Mouse (Mus musculus) embryonic facial prominence, embryonic 12.5 days (tissue): ENCODE data around the gene St6gal1. TPM values are rescaled to one million over a fixed set of nuclear protein-coding genes. Genes with fewer than 3 reads are reported as not detected.

Experiments
- ATAC-seq: fragments of 200-750 bp; cut with Nextera tagmentation; 2 replicates; pipeline ENCODE4 v1.8.0; 2017; ENCODE audit not compliant: insufficient number of reproducible peaks, insufficient read depth, low FRiP score, low TSS enrichment
- H3K27ac ChIP-seq: fragments of 300-500 bp; sonication (generic); 2 replicates; pipeline ENCODE4 v1.5.1; 2016; ENCODE audit warnings: mild to moderate bottlenecking
- H3K27me3 ChIP-seq: fragments of 300-500 bp; sonication (generic); 2 replicates; pipeline ENCODE4 v1.6.1; 2016; ENCODE audit warnings: mild to moderate bottlenecking, moderate library complexity
- H3K36me3 ChIP-seq: fragments of 300-500 bp; sonication (generic); 2 replicates; pipeline ENCODE4 v1.6.1; 2016; ENCODE audit warnings: mild to moderate bottlenecking
- H3K4me1 ChIP-seq: fragments of 300-500 bp; sonication (generic); 2 replicates; pipeline ENCODE4 v1.6.1; 2016
- H3K4me2 ChIP-seq: fragments of 300-500 bp; sonication (generic); replicated peaks from 2 replicates; pipeline ENCODE4 v1.6.1; 2016; ENCODE audit warnings: mild to moderate bottlenecking, moderate library complexity
- H3K4me3 ChIP-seq: fragments of 300-500 bp; sonication (generic); 2 replicates; pipeline ENCODE4 v1.5.1; 2016; ENCODE audit warnings: mild to moderate bottlenecking
- H3K9ac ChIP-seq: fragments of 300-500 bp; sonication (generic); 2 replicates; pipeline ENCODE4 v1.6.1; 2016; ENCODE audit warnings: mild to moderate bottlenecking, moderate library complexity
- H3K9me3 ChIP-seq: fragments of 300-500 bp; sonication (generic); 2 replicates; pipeline ENCODE4 v1.6.1; 2016; ENCODE audit warnings: mild to moderate bottlenecking, moderate library complexity
- WGBS: fragments of 180-500 bp; shearing (Covaris S2); methylation state at CpG from one replicate; pipeline ENCODE4 v1.1.7; 2016; 5-methylcytosine and 5-hydroxymethylcytosine counted together
- polyA plus RNA-seq: library from polyadenylated mRNA; unstranded; fragments of >200 nt; fragmentation: Nextera tagmentation; extraction: Ambion mirVana; gene quantifications from 2 replicates; pipeline ENCODE4 v1.2.1, GENCODE M21; 2016

St6gal1 gene
- polyA plus RNA-seq, 1 experiment from 2014 or later, result 31.7 TPM

DNA sequence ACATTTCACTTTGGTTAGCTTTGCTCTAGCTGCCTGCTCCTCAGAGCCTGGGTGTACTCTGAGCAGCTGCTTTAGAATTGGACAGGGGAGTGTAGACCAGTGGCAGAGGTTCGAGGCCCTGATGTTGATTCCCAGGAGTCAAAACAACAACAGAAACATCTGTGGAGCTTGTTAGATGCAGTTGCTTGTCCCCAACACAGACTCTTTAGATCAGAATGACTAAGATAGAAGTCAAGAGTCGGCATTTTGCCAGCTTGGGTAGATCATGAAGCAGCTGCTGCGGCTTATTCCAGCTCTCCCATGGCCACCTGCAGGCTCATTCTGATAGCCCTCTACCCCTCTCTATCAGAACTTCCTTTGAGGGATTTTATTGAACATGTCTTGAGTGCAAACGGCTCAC, 84.5 kb downstream of the St6gal1 start:
- ATAC-seq, result no peak

GRCm38 (mm10) chr16:23312604-23313003, 88.1 kb downstream of the St6gal1 start:
- 0 out of 2 replicates have a peak, but pooled peaks cover 7% of the 10 kb centered on the region for H3K4me1 ChIP-seq
- 88% methylated on average over 9 of the region's 9 CpGs for WGBS
- no peak for ATAC-seq
- no peak overlapping the region for H3K4me2 ChIP-seq
- H3K27ac ChIP-seq, result no peak overlapping the region
- H3K9me3 ChIP-seq, result no peaks in the 10 kb centered on the region
- H3K36me3 ChIP-seq, result peaks cover 2% of the 10 kb centered on the region; the same call in 1 of the 2 replicates
- H3K27me3 ChIP-seq, result no peaks in the 10 kb centered on the region
- no peak overlapping the region for H3K9ac ChIP-seq
- no peak overlapping the region for H3K4me3 ChIP-seq

More for the DNA sequence above, 84.5 kb downstream of the St6gal1 start:
- WGBS, result 80% methylated on average over 4 of the region's 4 CpGs
- no peak overlapping the region for H3K4me3 ChIP-seq
- H3K27ac ChIP-seq, result no peak overlapping the region
- H3K4me2 ChIP-seq, result no peak overlapping the region
- H3K4me1 ChIP-seq, result no peaks in the 10 kb centered on the region
- H3K9ac ChIP-seq, result no peak overlapping the region
- H3K27me3 ChIP-seq, result no peaks in the 10 kb centered on the region
- H3K36me3 ChIP-seq, result peaks cover 6% of the 10 kb centered on the region; the same call in 1 of the 2 replicates
- H3K9me3 ChIP-seq, result no peaks in the 10 kb centered on the region

DNA sequence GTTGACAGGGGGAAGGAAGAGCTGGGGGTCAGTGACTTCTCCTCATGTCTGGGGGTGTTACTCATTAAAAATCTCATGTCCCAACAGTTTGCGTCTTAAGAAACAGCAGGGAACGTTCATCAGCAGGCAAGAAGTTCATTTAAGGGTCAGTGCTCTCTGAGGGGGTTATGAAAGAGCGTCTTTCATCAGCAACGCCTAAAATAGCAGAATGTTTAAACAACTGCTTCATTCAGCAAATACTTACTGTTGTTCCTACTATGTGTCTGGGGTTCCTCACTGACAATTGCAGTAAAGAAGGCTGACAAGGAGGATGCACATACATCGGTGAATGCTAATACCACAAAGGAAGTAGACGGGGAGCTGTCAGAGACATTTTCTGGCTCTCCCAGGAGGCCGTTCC, 90.2 kb downstream of the St6gal1 start:
- H3K4me3 ChIP-seq, result no peak overlapping the region
- H3K4me2 ChIP-seq, result no peak overlapping the region
- H3K27ac ChIP-seq, result no peak overlapping the region
- H3K27me3 ChIP-seq, result no peaks in the 10 kb centered on the region
- H3K36me3 ChIP-seq, result peaks cover 3% of the 10 kb centered on the region; the same call in 1 of the 2 replicates
- H3K4me1 ChIP-seq, result 0 out of 2 replicates have a peak, but pooled peaks cover 7% of the 10 kb centered on the region
- no peak overlapping the region for H3K9ac ChIP-seq
- no peak for ATAC-seq
- 17% methylated on average over 7 of the region's 7 CpGs for WGBS
- H3K9me3 ChIP-seq, result no peaks in the 10 kb centered on the region

DNA sequence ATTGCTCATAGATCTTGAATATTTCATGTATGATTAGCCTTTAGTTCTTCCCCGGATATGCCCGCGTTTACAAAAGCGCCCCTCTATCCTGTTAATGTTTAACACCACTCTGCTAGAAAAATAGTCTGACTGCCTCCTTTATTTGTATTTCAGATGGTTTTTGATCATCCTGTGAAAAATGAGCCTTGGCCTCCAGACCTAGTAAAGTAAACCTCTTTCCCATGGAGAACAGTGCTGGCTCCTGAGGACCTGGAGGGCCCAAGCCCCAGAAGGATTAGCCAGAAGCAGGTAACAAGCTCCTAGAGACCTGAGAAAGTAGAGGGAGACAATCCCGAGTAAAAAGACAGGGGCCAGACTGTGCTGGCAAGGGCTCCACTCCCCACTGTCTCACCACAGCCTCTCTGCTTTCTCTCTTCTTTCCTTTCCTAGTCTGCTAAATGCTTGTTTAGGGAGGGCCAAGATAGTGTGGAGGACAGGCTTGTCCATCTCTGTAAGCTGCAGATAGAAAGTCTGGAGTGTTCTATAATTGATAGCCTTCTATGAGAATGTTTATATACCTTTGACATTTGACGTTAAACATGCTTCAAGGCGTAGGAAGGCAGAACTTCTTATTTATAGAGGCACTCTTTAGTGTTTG, 93.0 kb downstream of the St6gal1 start:
- Histone ChIP-seq H3K9ac (no peak overlapping the region), H3K36me3 (peaks cover 17% of the 10 kb centered on the region), H3K4me2 (no peak overlapping the region), H3K4me3 (no peak overlapping the region), H3K27ac (peak overlapping the region; percentile 41; the same call in 1 of the 2 replicates), H3K4me1 (0 out of 2 replicates have a peak, but pooled peaks cover 7% of the 10 kb centered on the region), H3K9me3 (no peaks in the 10 kb centered on the region), H3K27me3 (no peaks in the 10 kb centered on the region)
- no peak for ATAC-seq
- WGBS, result 65% methylated on average over 7 of the region's 7 CpGs

DNA sequence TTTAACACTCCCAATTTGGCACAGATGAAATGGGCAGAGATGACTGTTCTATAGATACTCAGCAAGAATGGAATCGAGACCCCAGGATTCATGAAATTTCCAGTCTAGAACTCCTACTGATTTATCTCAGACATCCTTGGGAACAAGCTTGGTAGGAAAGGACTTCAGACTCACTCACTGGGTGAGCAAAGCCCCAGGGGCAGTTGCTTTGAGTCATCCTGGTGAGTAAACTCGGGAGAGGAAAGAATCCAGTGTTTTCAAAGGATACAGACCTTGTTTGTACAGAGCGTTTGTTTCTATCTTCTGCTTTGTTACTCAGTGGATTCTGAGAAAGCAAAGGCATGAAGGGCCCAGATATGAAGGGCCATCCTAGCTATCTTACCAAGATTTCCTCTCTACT, 95.5 kb downstream of the St6gal1 start:
- no peak overlapping the region for H3K4me2 ChIP-seq
- no peak overlapping the region for H3K9ac ChIP-seq
- no peaks in the 10 kb centered on the region for H3K9me3 ChIP-seq
- no peak overlapping the region for H3K27ac ChIP-seq
- H3K4me1 ChIP-seq, result peaks cover 4% of the 10 kb centered on the region; the same call in 1 of the 2 replicates
- no peak for ATAC-seq
- no peaks in the 10 kb centered on the region for H3K27me3 ChIP-seq
- H3K36me3 ChIP-seq, result peaks cover 17% of the 10 kb centered on the region
- H3K4me3 ChIP-seq, result no peak overlapping the region
- 82% methylated on average over 3 of the region's 3 CpGs for WGBS

DNA sequence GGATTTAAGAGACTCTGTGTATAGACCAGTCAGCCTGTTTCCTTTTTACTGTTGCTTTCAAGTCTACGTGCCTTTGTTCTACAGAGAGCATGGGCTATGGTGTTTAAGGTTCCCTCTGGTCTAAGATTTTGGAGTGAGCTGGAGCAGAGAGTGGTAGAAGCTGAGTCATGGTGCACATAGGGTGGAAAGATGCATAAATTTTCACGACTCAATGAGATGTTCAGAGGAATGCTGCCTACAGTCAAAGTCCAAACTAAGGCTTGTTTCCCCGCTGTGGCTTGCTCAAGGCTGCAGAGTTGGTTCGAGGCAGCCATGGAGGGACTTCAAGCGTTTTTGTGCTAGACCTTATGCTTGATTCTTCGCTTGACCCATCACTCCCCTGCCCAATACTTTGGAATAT, 96.0 kb downstream of the St6gal1 start:
- no peaks in the 10 kb centered on the region for H3K9me3 ChIP-seq
- H3K4me3 ChIP-seq, result no peak overlapping the region
- H3K27ac ChIP-seq, result no peak overlapping the region
- 90% methylated on average over 6 of the region's 6 CpGs for WGBS
- H3K36me3 ChIP-seq, result peaks cover 17% of the 10 kb centered on the region
- peaks cover 9% of the 10 kb centered on the region; the same call in 1 of the 2 replicates for H3K4me1 ChIP-seq
- no peak for ATAC-seq
- no peak overlapping the region for H3K9ac ChIP-seq
- H3K4me2 ChIP-seq, result no peak overlapping the region
- H3K27me3 ChIP-seq, result no peaks in the 10 kb centered on the region

GRCm38 (mm10) chr16:23322453-23322852, 97.9 kb downstream of the St6gal1 start:
- Histone ChIP-seq H3K9me3 (no peaks in the 10 kb centered on the region), H3K4me3 (no peak overlapping the region), H3K4me2 (no peak overlapping the region), H3K27me3 (no peaks in the 10 kb centered on the region), H3K36me3 (peaks cover 19% of the 10 kb centered on the region), H3K27ac (no peak overlapping the region), H3K4me1 (peaks cover 9% of the 10 kb centered on the region; the same call in 1 of the 2 replicates), H3K9ac (no peak overlapping the region)
- no peak for ATAC-seq

- no peak overlapping the region for H3K4me2 ChIP-seq
- H3K4me1 ChIP-seq, result peaks cover 9% of the 10 kb centered on the region; the same call in 1 of the 2 replicates
- peaks cover 31% of the 10 kb centered on the region for H3K36me3 ChIP-seq
- no peak for ATAC-seq
- 35% methylated on average over 3 of the region's 3 CpGs for WGBS
- H3K27me3 ChIP-seq, result no peaks in the 10 kb centered on the region
- no peaks in the 10 kb centered on the region for H3K9me3 ChIP-seq
- H3K9ac ChIP-seq, result no peak overlapping the region
- no peak overlapping the region for H3K27ac ChIP-seq
- H3K4me3 ChIP-seq, result no peak overlapping the region
Observed at GRCm38 (mm10) chr16:23323915-23324314, 99.4 kb downstream of the St6gal1 start.

- H3K36me3 ChIP-seq, result peaks cover 41% of the 10 kb centered on the region
- H3K9me3 ChIP-seq, result no peaks in the 10 kb centered on the region
- no peak overlapping the region for H3K4me3 ChIP-seq
- 0 out of 2 replicates have a peak, but pooled peaks have one; percentile 47 for ATAC-seq
- H3K27me3 ChIP-seq, result no peaks in the 10 kb centered on the region
- WGBS, result 70% methylated on average over 6 of the region's 6 CpGs
- no peak overlapping the region for H3K4me2 ChIP-seq
- peaks cover 9% of the 10 kb centered on the region; the same call in 1 of the 2 replicates for H3K4me1 ChIP-seq
- no peak overlapping the region for H3K9ac ChIP-seq
- H3K27ac ChIP-seq, result no peak overlapping the region
Observed at GRCm38 (mm10) chr16:23324867-23325650, 100.5 kb downstream of the St6gal1 start.

GRCm38 (mm10) chr16:23326664-23327063, 102.1 kb downstream of the St6gal1 start:
- peaks cover 31% of the 10 kb centered on the region for H3K36me3 ChIP-seq
- no peak overlapping the region for H3K4me3 ChIP-seq
- no peak for ATAC-seq
- no peak overlapping the region for H3K27ac ChIP-seq
- no peaks in the 10 kb centered on the region for H3K9me3 ChIP-seq
- WGBS, result 87% methylated on average over 6 of the region's 6 CpGs
- peaks cover 9% of the 10 kb centered on the region; the same call in 1 of the 2 replicates for H3K4me1 ChIP-seq
- no peaks in the 10 kb centered on the region for H3K27me3 ChIP-seq
- no peak overlapping the region for H3K9ac ChIP-seq
- no peak overlapping the region for H3K4me2 ChIP-seq

- H3K9ac ChIP-seq, result no peak overlapping the region
- peaks cover 34% of the 10 kb centered on the region for H3K36me3 ChIP-seq
- no peaks in the 10 kb centered on the region for H3K9me3 ChIP-seq
- no peak overlapping the region for H3K4me3 ChIP-seq
- no peak for ATAC-seq
- peaks cover 9% of the 10 kb centered on the region; the same call in 1 of the 2 replicates for H3K4me1 ChIP-seq
- no peak overlapping the region for H3K27ac ChIP-seq
- H3K27me3 ChIP-seq, result no peaks in the 10 kb centered on the region
- H3K4me2 ChIP-seq, result no peak overlapping the region
- 91% methylated on average over 7 of the region's 7 CpGs for WGBS
Observed at GRCm38 (mm10) chr16:23327266-23327665, 102.7 kb downstream of the St6gal1 start.

- peaks cover 36% of the 10 kb centered on the region for H3K36me3 ChIP-seq
- ATAC-seq, result no peak
- H3K27me3 ChIP-seq, result no peaks in the 10 kb centered on the region
Observed at GRCm38 (mm10) chr16:23328201-23328600, 103.7 kb downstream of the St6gal1 start.

More at GRCm38 (mm10) chr16:23328201-23328600, 103.7 kb downstream of the St6gal1 start:
- no peak overlapping the region for H3K27ac ChIP-seq
- no peaks in the 10 kb centered on the region for H3K9me3 ChIP-seq
- peaks cover 9% of the 10 kb centered on the region; the same call in 1 of the 2 replicates for H3K4me1 ChIP-seq
- H3K4me2 ChIP-seq, result no peak overlapping the region
- no peak overlapping the region for H3K4me3 ChIP-seq
- WGBS, result 88% methylated on average over 7 of the region's 7 CpGs
- H3K9ac ChIP-seq, result no peak overlapping the region
